Mouse (Mus musculus) liver, embryonic 12.5 days (tissue): ENCODE results near the gene Ei24. TPM values are rescaled to one million over a fixed set of nuclear protein-coding genes. Genes with fewer than 3 reads are reported as not detected.

Experiments
- ATAC-seq: fragments of 200-750 bp; cut with Nextera tagmentation; 2 replicates; pipeline ENCODE4 v1.8.0; 2017; ENCODE audit warnings: moderate number of reproducible peaks, mild to moderate bottlenecking, moderate library complexity
- H3K27ac ChIP-seq: fragments of 300-500 bp; sonication (generic); 2 replicates; pipeline ENCODE4 v1.5.1; 2016; ENCODE audit warnings: mild to moderate bottlenecking
- H3K27me3 ChIP-seq: fragments of 300-500 bp; sonication (generic); replicated peaks from 2 replicates; pipeline ENCODE4 v1.6.1; 2016; ENCODE audit warnings: mild to moderate bottlenecking, moderate library complexity
- H3K36me3 ChIP-seq: fragments of 300-500 bp; sonication (generic); 2 replicates; pipeline ENCODE4 v1.6.1; 2016; ENCODE audit warnings: mild to moderate bottlenecking, moderate library complexity
- H3K4me1 ChIP-seq: fragments of 300-500 bp; sonication (generic); 2 replicates; pipeline ENCODE4 v1.6.1; 2016
- H3K4me2 ChIP-seq: fragments of 300-500 bp; sonication (generic); 2 replicates; pipeline ENCODE4 v1.6.1; 2016; ENCODE audit warnings: mild to moderate bottlenecking, moderate library complexity
- H3K4me3 ChIP-seq: fragments of 300-500 bp; sonication (generic); 2 replicates; pipeline ENCODE4 v1.5.1; 2016; ENCODE audit warnings: mild to moderate bottlenecking, moderate library complexity
- H3K9ac ChIP-seq: fragments of 300-500 bp; sonication (generic); 2 replicates; pipeline ENCODE4 v1.6.1; 2016; ENCODE audit warnings: mild to moderate bottlenecking, moderate library complexity
- H3K9me3 ChIP-seq: fragments of 300-500 bp; sonication (generic); replicated peaks from 2 replicates; pipeline ENCODE4 v1.6.1; 2016; ENCODE audit warnings: mild to moderate bottlenecking, moderate library complexity
- WGBS: fragments of 180-500 bp; shearing (Covaris S2); methylation state at CpG from one replicate; pipeline ENCODE4 v1.1.7; 2016; ENCODE audit not compliant: insufficient replicate concordance; 5-methylcytosine and 5-hydroxymethylcytosine counted together
- polyA plus RNA-seq: library from polyadenylated mRNA; unstranded; fragments of >200 nt; fragmentation: Nextera tagmentation; extraction: Ambion mirVana; gene quantifications from 2 replicates; pipeline ENCODE4 v1.2.1, GENCODE M21; 2016

Ei24 gene
- polyA plus RNA-seq, 1 experiment from 2014 or later: 41.9 TPM

- H3K4me3 ChIP-seq: no peak overlapping the region
- no peaks in the 10 kb centered on the region for H3K36me3 ChIP-seq
- H3K4me2 ChIP-seq: no peak overlapping the region
- H3K27me3 ChIP-seq: no peaks in the 10 kb centered on the region
- WGBS: 46% methylated on average over 2 of the region's 3 CpGs
- H3K27ac ChIP-seq: no peak overlapping the region
- no peak overlapping the region for H3K9ac ChIP-seq
- H3K4me1 ChIP-seq: no peaks in the 10 kb centered on the region
- no peak for ATAC-seq
- no peaks in the 10 kb centered on the region for H3K9me3 ChIP-seq
Measured at GRCm38 (mm10) chr9:36814486-36814885, 17.3 kb upstream of the Ei24 start.

- no peak for ATAC-seq
- no peak overlapping the region for H3K27ac ChIP-seq
Measured at GRCm38 (mm10) chr9:36808126-36808785, 11.1 kb upstream of the Ei24 start.

GRCm38 (mm10) chr9:36805256-36805975 lies 8.2 kb upstream of the Ei24 start:
- H3K9me3 ChIP-seq: no peaks in the 10 kb centered on the region
- no peaks in the 10 kb centered on the region for H3K4me1 ChIP-seq
- no peak for ATAC-seq
- H3K4me3 ChIP-seq: no peak overlapping the region
- no peak overlapping the region for H3K9ac ChIP-seq
- H3K4me2 ChIP-seq: no peak overlapping the region
- H3K36me3 ChIP-seq: no peaks in the 10 kb centered on the region
- WGBS: 79% methylated on average over 3 of the region's 3 CpGs
- H3K27ac ChIP-seq: no peak overlapping the region
- H3K27me3 ChIP-seq: no peaks in the 10 kb centered on the region

More at GRCm38 (mm10) chr9:36808126-36808785, 11.1 kb upstream of the Ei24 start:
- Histone ChIP-seq H3K27me3 (no peaks in the 10 kb centered on the region), H3K9me3 (no peaks in the 10 kb centered on the region), H3K4me1 (no peaks in the 10 kb centered on the region), H3K4me3 (no peak overlapping the region), H3K4me2 (no peak overlapping the region), H3K9ac (no peak overlapping the region), H3K36me3 (no peaks in the 10 kb centered on the region)
- WGBS: 75% methylated on average over 5 of the region's 5 CpGs

- no peaks in the 10 kb centered on the region for H3K27me3 ChIP-seq
- H3K9ac ChIP-seq: no peak overlapping the region
- no peaks in the 10 kb centered on the region for H3K4me1 ChIP-seq
- no peak overlapping the region for H3K4me3 ChIP-seq
- WGBS: 59% methylated on average over 3 of the region's 3 CpGs
- no peaks in the 10 kb centered on the region for H3K36me3 ChIP-seq
- ATAC-seq: no peak
- H3K9me3 ChIP-seq: no peaks in the 10 kb centered on the region
- no peak overlapping the region for H3K27ac ChIP-seq
- H3K4me2 ChIP-seq: no peak overlapping the region
Measured at GRCm38 (mm10) chr9:36803926-36804325, 6.7 kb upstream of the Ei24 start.

- H3K4me1 ChIP-seq: no peaks in the 10 kb centered on the region
- no peak for ATAC-seq
- WGBS: 66% methylated on average over 6 of the region's 6 CpGs
Measured at GRCm38 (mm10) chr9:36803386-36803785, 6.2 kb upstream of the Ei24 start.

GRCm38 (mm10) chr9:36802951-36803350 lies 5.8 kb upstream of the Ei24 start:
- Histone ChIP-seq H3K9me3 (no peaks in the 10 kb centered on the region), H3K36me3 (no peaks in the 10 kb centered on the region), H3K4me1 (no peaks in the 10 kb centered on the region), H3K4me3 (no peak overlapping the region), H3K27ac (no peak overlapping the region), H3K4me2 (no peak overlapping the region), H3K27me3 (no peaks in the 10 kb centered on the region), H3K9ac (no peak overlapping the region)
- no peak for ATAC-seq
- 67% methylated on average over 3 of the region's 3 CpGs for whole genome bisulfite sequencing

More at GRCm38 (mm10) chr9:36803386-36803785, 6.2 kb upstream of the Ei24 start:
- no peaks in the 10 kb centered on the region for H3K9me3 ChIP-seq
- no peak overlapping the region for H3K27ac ChIP-seq
- H3K9ac ChIP-seq: no peak overlapping the region
- H3K4me2 ChIP-seq: no peak overlapping the region
- H3K27me3 ChIP-seq: no peaks in the 10 kb centered on the region
- H3K36me3 ChIP-seq: no peaks in the 10 kb centered on the region
- no peak overlapping the region for H3K4me3 ChIP-seq

GRCm38 (mm10) chr9:36801961-36802360 lies 4.8 kb upstream of the Ei24 start:
- no peaks in the 10 kb centered on the region for H3K36me3 ChIP-seq
- H3K9me3 ChIP-seq: no peaks in the 10 kb centered on the region
- no peak overlapping the region for H3K4me2 ChIP-seq
- no peaks in the 10 kb centered on the region for H3K4me1 ChIP-seq
- no peak overlapping the region for H3K4me3 ChIP-seq
- WGBS: 69% methylated on average over 2 of the region's 2 CpGs
- no peak for ATAC-seq
- H3K27me3 ChIP-seq: no peaks in the 10 kb centered on the region
- no peak overlapping the region for H3K9ac ChIP-seq
- H3K27ac ChIP-seq: no peak overlapping the region

GRCm38 (mm10) chr9:36796224-36796623 lies 969 bp downstream of the Ei24 start:
- peak overlapping the region; percentile 93 for H3K4me2 ChIP-seq
- no peak for ATAC-seq
- no peaks in the 10 kb centered on the region for H3K9me3 ChIP-seq
- H3K4me3 ChIP-seq: peak overlapping the region; percentile 94
- H3K36me3 ChIP-seq: peaks cover 17% of the 10 kb centered on the region
- H3K27ac ChIP-seq: no peak overlapping the region
- 23% methylated on average over 5 of the region's 5 CpGs for WGBS
- peak overlapping the region; percentile 97 for H3K9ac ChIP-seq
- peaks cover 17% of the 10 kb centered on the region for H3K4me1 ChIP-seq
- H3K27me3 ChIP-seq: no peaks in the 10 kb centered on the region

GRCm38 (mm10) chr9:36795556-36795955 lies 1.6 kb downstream of the Ei24 start:
- H3K9me3 ChIP-seq: no peaks in the 10 kb centered on the region
- H3K36me3 ChIP-seq: peaks cover 23% of the 10 kb centered on the region
- no peak overlapping the region for H3K27ac ChIP-seq
- no peak for ATAC-seq
- peaks cover 17% of the 10 kb centered on the region for H3K4me1 ChIP-seq
- no peaks in the 10 kb centered on the region for H3K27me3 ChIP-seq
- H3K4me2 ChIP-seq: peak overlapping the region; percentile 93; the same call in 1 of the 2 replicates
- 80% methylated on average over 1 of the region's 1 CpGs for WGBS
- H3K9ac ChIP-seq: no peak overlapping the region
- H3K4me3 ChIP-seq: no peak overlapping the region

GRCm38 (mm10) chr9:36794487-36794886 lies 2.7 kb downstream of the Ei24 start:
- WGBS: 74% methylated on average over 2 of the region's 2 CpGs
- ATAC-seq: no peak
- Histone ChIP-seq H3K9me3 (no peaks in the 10 kb centered on the region), H3K27me3 (no peaks in the 10 kb centered on the region), H3K4me3 (no peak overlapping the region), H3K4me2 (no peak overlapping the region), H3K27ac (no peak overlapping the region), H3K4me1 (peaks cover 17% of the 10 kb centered on the region), H3K9ac (no peak overlapping the region), H3K36me3 (peaks cover 34% of the 10 kb centered on the region)

- peaks cover 17% of the 10 kb centered on the region for H3K4me1 ChIP-seq
- H3K36me3 ChIP-seq: peaks cover 56% of the 10 kb centered on the region
- H3K27me3 ChIP-seq: no peaks in the 10 kb centered on the region
- H3K9me3 ChIP-seq: no peaks in the 10 kb centered on the region
- H3K9ac ChIP-seq: no peak overlapping the region
- H3K4me3 ChIP-seq: no peak overlapping the region
- 71% methylated on average over 3 of the region's 3 CpGs for WGBS
- H3K4me2 ChIP-seq: no peak overlapping the region
- no peak for ATAC-seq
- no peak overlapping the region for H3K27ac ChIP-seq
Measured at GRCm38 (mm10) chr9:36792191-36792590, 5.0 kb downstream of the Ei24 start.

- ATAC-seq: no peak
- WGBS: 79% methylated on average over 2 of the region's 2 CpGs
- Histone ChIP-seq H3K36me3 (peaks cover 94% of the 10 kb centered on the region), H3K27me3 (no peaks in the 10 kb centered on the region), H3K4me1 (no peaks in the 10 kb centered on the region), H3K9ac (no peak overlapping the region), H3K4me3 (no peak overlapping the region), H3K4me2 (no peak overlapping the region), H3K9me3 (no peaks in the 10 kb centered on the region), H3K27ac (no peak overlapping the region)
Measured at GRCm38 (mm10) chr9:36783921-36784320, 13.3 kb downstream of the Ei24 start.
